Mouse (Mus musculus): ENCODE measurements around the gene Nr1d1. TPM values are rescaled to one million over a fixed set of nuclear protein-coding genes. Genes with fewer than 3 reads are reported as not detected.

Nr1d1 gene
- polyA plus RNA-seq, 1 experiment from 2014 or later = 6.4 TPM

DNA sequence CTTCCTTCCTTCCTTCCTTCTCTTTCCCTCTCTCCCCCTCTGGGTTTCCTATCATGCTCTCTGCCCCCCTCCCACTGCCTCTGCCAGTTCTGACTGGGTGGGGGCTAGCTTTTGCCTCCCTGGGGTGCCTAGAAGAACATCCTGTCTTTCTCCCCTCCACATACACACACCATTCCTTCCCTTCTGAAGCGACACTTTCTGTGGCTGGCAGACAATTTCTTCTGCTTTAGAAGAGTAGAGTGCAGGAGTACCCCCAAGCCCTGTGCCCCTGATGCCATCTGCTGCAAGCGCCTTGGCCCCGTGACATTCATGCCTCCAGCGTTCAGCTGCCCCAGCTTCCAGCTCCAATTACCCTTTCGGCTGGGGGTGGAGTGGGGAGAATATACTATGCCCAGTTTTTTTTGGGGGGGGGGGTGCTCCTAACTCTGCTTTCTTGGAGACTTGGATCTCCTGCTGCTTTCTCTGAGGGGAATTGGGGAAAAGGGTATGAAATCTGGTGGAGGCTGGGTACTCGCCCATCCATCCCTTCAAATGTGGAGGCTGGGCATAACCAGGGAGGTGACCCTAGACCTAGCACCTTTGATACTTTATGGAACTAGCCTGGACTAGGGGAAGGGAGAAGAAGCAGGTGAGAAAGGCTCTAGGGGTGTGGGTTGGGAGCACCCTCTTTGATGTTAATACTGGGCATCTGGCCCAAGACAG lies 27.2 kb downstream of the Nr1d1 start:
- H3K27me3 ChIP-seq (ENCODE audit: control insufficient read depth, insufficient read depth, low read length) = no peaks in the 10 kb centered on the region
- 33% methylated on average over 6 of the region's 6 CpGs for WGBS
- H3K9ac ChIP-seq (ENCODE audit: low read length) = peak overlapping the region; percentile 63; the same call in 1 of the 2 replicates
- H3K4me3 ChIP-seq (ENCODE audit: control insufficient read depth in 1 of 2, insufficient read depth in 1 of 2, low read depth in 1 of 2, low read length in 2 of 2) = no peak overlapping the region
- H3K27ac ChIP-seq (replicated peaks in 1 of 2; ENCODE audit: control insufficient read depth in 1 of 2, insufficient read depth in 1 of 2, low read depth in 2 of 2, low read length in 2 of 2) = peak overlapping the region; percentile 70 to 90
- peaks cover 83 to 98% of the 10 kb centered on the region in 2 experiments for H3K4me1 ChIP-seq (ENCODE audit: control insufficient read depth in 2 of 2, insufficient read depth in 2 of 2, low read length in 2 of 2)
- no peak for ATAC-seq (ENCODE audit: insufficient number of reproducible peaks, insufficient read depth, low FRiP score, low read depth)
- H3K9me3 ChIP-seq (ENCODE audit: control insufficient read depth, low read length) = no peaks in the 10 kb centered on the region
- H3K4me2 ChIP-seq (ENCODE audit: low read length) = peak overlapping the region; percentile 60
- peaks cover 7% of the 10 kb centered on the region for H3K36me3 ChIP-seq (ENCODE audit: control insufficient read depth, insufficient read depth, low read length)

DNA sequence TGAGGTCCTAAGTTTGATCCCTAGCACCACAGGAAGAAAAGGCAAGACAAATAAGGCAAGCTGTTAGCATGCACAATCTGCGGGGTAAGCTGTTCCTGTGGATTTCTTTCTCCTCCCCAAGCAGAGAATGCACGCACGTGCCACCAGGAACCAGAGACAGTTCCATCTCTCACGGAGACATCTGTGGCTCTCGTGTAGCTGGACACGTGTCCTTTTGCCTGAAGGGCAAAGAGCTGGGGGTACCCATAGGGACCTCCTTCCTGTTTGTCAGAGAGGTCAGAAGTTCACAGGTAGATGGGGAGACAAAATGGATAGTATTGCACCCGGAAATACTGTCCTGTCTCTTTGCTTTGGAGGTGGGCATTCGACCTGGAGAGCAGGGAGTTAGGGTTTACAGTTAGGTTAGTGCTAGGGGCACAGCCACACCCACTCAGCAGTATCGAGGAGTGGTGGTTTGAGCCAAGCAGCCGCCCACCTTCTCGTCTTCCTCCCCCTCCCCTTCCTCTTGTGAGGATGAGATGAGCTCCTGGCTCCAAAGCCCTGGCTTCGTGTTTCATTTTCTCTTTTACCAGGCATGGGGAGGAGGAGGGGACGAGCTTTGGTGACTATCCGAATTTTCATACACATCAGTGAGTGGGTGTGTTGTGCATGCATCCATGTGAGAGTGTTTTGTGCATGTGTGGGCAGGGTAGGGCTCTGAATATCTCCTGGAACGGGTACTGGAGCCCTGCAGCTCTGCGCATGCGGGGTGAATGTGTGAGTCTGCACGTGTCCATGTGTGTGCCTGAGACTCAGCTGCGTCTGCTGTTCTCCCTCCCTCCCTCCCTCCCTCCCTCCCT lies 28.1 kb downstream of the Nr1d1 start:
- peak; percentile 68 for ATAC-seq (ENCODE audit: insufficient number of reproducible peaks, insufficient read depth, low FRiP score, low read depth)
- 6% methylated on average over 19 of the region's 19 CpGs for WGBS

GRCm38 (mm10) chr11:98745932-98746853 lies 28.9 kb downstream of the Nr1d1 start:
- WGBS = 44% methylated on average over 12 of the region's 12 CpGs
- Histone ChIP-seq H3K9ac (ENCODE audit: low read length) (peak overlapping the region; percentile 65), H3K4me3 (ENCODE audit: control insufficient read depth in 1 of 2, insufficient read depth in 1 of 2, low read depth in 1 of 2, low read length in 2 of 2) (no peak overlapping the region), H3K9me3 (ENCODE audit: control insufficient read depth, low read length) (no peaks in the 10 kb centered on the region), H3K36me3 (ENCODE audit: control insufficient read depth, insufficient read depth, low read length) (0 out of 2 replicates have a peak, but pooled peaks cover 3% of the 10 kb centered on the region), H3K4me1 (ENCODE audit: control insufficient read depth in 2 of 2, insufficient read depth in 2 of 2, low read length in 2 of 2) (peaks cover 70 to 84% of the 10 kb centered on the region in 2 experiments), H3K4me2 (ENCODE audit: low read length) (peak overlapping the region; percentile 61), H3K27ac (replicated peaks in 1 of 2; ENCODE audit: control insufficient read depth in 1 of 2, insufficient read depth in 1 of 2, low read depth in 2 of 2, low read length in 2 of 2) (peak overlapping the region; percentile 56 to 84), H3K27me3 (ENCODE audit: control insufficient read depth, insufficient read depth, low read length) (no peaks in the 10 kb centered on the region)
- no peak for ATAC-seq (ENCODE audit: insufficient number of reproducible peaks, insufficient read depth, low FRiP score, low read depth)

More for the DNA sequence above, 28.1 kb downstream of the Nr1d1 start:
- H3K27me3 ChIP-seq (ENCODE audit: control insufficient read depth, insufficient read depth, low read length) = no peaks in the 10 kb centered on the region
- peak overlapping the region; percentile 56 to 84 for H3K27ac ChIP-seq (replicated peaks in 1 of 2; ENCODE audit: control insufficient read depth in 1 of 2, insufficient read depth in 1 of 2, low read depth in 2 of 2, low read length in 2 of 2)
- peak overlapping the region; percentile 61 for H3K4me2 ChIP-seq (ENCODE audit: low read length)
- H3K9me3 ChIP-seq (ENCODE audit: control insufficient read depth, low read length) = no peaks in the 10 kb centered on the region
- peaks cover 77 to 92% of the 10 kb centered on the region in 2 experiments for H3K4me1 ChIP-seq (ENCODE audit: control insufficient read depth in 2 of 2, insufficient read depth in 2 of 2, low read length in 2 of 2)
- peak overlapping the region; percentile 65 for H3K9ac ChIP-seq (ENCODE audit: low read length)
- H3K4me3 ChIP-seq (ENCODE audit: control insufficient read depth in 1 of 2, insufficient read depth in 1 of 2, low read depth in 1 of 2, low read length in 2 of 2) = peak overlapping the region in 1 of 2 experiments; percentile 16; a peak in 2 of 4 replicates
- 0 out of 2 replicates have a peak, but pooled peaks cover 3% of the 10 kb centered on the region for H3K36me3 ChIP-seq (ENCODE audit: control insufficient read depth, insufficient read depth, low read length)

- peak overlapping the region; percentile 28 to 98 for H3K27ac ChIP-seq (replicated peaks in 1 of 2; ENCODE audit: control insufficient read depth in 1 of 2, insufficient read depth in 1 of 2, low read depth in 2 of 2, low read length in 2 of 2)
- H3K27me3 ChIP-seq (ENCODE audit: control insufficient read depth, insufficient read depth, low read length) = no peaks in the 10 kb centered on the region
- H3K36me3 ChIP-seq (ENCODE audit: control insufficient read depth, insufficient read depth, low read length) = 0 out of 2 replicates have a peak, but pooled peaks cover 3% of the 10 kb centered on the region
- peak overlapping the region; percentile 73 for H3K4me2 ChIP-seq (ENCODE audit: low read length)
- no peak for ATAC-seq (ENCODE audit: insufficient number of reproducible peaks, insufficient read depth, low FRiP score, low read depth)
- peaks cover 60 to 78% of the 10 kb centered on the region in 2 experiments for H3K4me1 ChIP-seq (ENCODE audit: control insufficient read depth in 2 of 2, insufficient read depth in 2 of 2, low read length in 2 of 2)
- 32% methylated on average over 7 of the region's 7 CpGs for WGBS
- H3K4me3 ChIP-seq (ENCODE audit: control insufficient read depth in 1 of 2, insufficient read depth in 1 of 2, low read depth in 1 of 2, low read length in 2 of 2) = peak overlapping the region; percentile 23 to 93; a peak in 3 of 4 replicates
- no peaks in the 10 kb centered on the region for H3K9me3 ChIP-seq (ENCODE audit: control insufficient read depth, low read length)
- H3K9ac ChIP-seq (ENCODE audit: low read length) = peak overlapping the region; percentile 98
These were observed 30.6 kb downstream of the Nr1d1 start for GRCm38 (mm10) chr11:98744456-98745019.

DNA sequence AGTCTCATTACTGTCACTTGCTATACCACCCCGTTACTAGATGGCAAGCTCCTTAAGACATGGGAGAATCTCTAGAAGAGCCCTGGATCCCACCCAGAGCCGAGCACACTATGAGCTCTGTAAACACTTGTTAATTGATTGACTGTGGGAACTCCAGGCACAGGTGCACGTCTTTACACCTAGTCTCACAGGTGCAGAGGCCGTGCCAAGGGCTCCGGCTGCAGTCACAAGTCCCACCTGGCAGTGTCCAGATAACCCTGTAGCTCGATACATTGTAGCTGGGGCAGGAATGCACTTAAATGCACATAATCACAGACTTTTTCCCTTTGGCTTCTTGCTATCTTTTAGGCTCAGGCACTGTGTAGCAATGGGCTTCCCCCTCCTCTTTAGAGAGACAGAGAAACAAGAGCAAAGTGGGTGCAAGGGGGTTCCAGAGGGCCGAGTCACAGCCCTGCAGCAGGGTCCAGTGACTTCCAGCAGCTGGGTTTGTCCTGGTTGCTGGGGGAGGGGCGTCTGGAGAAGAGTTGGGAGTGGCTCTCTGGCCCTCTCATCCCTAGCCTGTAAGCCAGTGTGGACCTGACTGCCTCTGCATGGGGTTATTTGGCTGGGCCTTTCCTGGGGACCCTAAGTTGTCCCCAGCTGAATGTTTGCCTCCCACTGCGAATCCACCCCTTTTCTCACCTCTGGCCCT lies 31.3 kb downstream of the Nr1d1 start:
- 4% methylated on average over 9 of the region's 9 CpGs for WGBS
- Histone ChIP-seq H3K36me3 (ENCODE audit: control insufficient read depth, insufficient read depth, low read length) (0 out of 2 replicates have a peak, but pooled peaks cover 3% of the 10 kb centered on the region), H3K4me3 (ENCODE audit: control insufficient read depth in 1 of 2, insufficient read depth in 1 of 2, low read depth in 1 of 2, low read length in 2 of 2) (peak overlapping the region; percentile 23 to 93), H3K4me2 (ENCODE audit: low read length) (peak overlapping the region; percentile 73), H3K9me3 (ENCODE audit: control insufficient read depth, low read length) (no peaks in the 10 kb centered on the region), H3K4me1 (ENCODE audit: control insufficient read depth in 2 of 2, insufficient read depth in 2 of 2, low read length in 2 of 2) (peaks cover 54 to 76% of the 10 kb centered on the region in 2 experiments), H3K27ac (replicated peaks in 1 of 2; ENCODE audit: control insufficient read depth in 1 of 2, insufficient read depth in 1 of 2, low read depth in 2 of 2, low read length in 2 of 2) (peak overlapping the region; percentile 28 to 98), H3K27me3 (ENCODE audit: control insufficient read depth, insufficient read depth, low read length) (no peaks in the 10 kb centered on the region), H3K9ac (ENCODE audit: low read length) (peak overlapping the region; percentile 98)
- no peak for ATAC-seq (ENCODE audit: insufficient number of reproducible peaks, insufficient read depth, low FRiP score, low read depth)

DNA sequence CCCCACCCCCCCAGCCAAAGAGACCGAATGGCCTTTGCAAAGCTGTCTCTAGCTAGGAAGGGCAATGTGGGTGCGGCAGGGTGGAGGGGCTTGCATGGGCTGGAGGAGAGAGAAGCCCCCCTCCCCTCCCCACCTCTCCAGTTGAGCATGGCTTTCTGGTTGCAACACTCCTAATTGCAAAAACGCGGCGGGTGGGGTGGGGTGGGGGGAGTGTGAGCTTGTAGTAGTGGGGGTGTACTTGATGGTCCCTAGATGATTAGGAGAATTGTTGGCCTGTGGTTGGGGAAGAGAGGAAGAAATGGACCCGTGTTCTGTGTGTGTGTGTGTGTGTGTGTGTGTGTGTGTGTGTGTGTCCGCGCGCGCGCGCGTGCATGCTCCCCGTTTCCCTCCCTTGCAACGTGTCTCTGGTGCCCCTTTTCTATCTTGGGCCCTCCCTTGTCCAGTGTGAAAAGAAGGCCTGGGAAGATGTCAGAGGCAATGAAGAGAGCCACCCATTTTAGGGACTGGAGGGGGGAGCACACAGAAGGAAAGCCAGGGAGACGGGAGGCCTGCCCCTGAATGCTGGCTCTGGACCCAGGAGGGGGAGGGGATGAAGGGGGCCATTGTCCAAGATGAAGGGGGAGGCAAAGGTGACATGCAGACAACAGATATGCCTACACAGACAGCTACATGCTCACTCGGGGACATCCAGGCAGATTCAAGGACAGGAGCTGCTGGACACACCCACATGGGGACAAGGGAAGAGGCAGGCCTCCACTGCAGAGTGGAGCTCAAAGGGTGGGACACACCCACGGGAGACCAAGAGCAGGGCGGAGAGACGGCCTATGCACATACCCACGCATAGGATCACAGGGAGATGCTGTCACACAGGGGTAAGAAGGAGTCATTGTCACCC lies 32.5 kb downstream of the Nr1d1 start:
- under 1% methylated on average over 17 of the region's 21 CpGs for WGBS
- peaks cover 45 to 68% of the 10 kb centered on the region in 2 experiments for H3K4me1 ChIP-seq (ENCODE audit: control insufficient read depth in 2 of 2, insufficient read depth in 2 of 2, low read length in 2 of 2)

More for the DNA sequence above, 32.5 kb downstream of the Nr1d1 start:
- H3K36me3 ChIP-seq (ENCODE audit: control insufficient read depth, insufficient read depth, low read length) = 0 out of 2 replicates have a peak, but pooled peaks cover 3% of the 10 kb centered on the region
- H3K9ac ChIP-seq (ENCODE audit: low read length) = peak overlapping the region; percentile 98
- no peaks in the 10 kb centered on the region for H3K9me3 ChIP-seq (ENCODE audit: control insufficient read depth, low read length)
- H3K4me2 ChIP-seq (ENCODE audit: low read length) = peak overlapping the region; percentile 73
- peak overlapping the region; percentile 79 to 98 for H3K27ac ChIP-seq (replicated peaks in 1 of 2; ENCODE audit: control insufficient read depth in 1 of 2, insufficient read depth in 1 of 2, low read depth in 2 of 2, low read length in 2 of 2)
- no peak for ATAC-seq (ENCODE audit: insufficient number of reproducible peaks, insufficient read depth, low FRiP score, low read depth)
- H3K27me3 ChIP-seq (ENCODE audit: control insufficient read depth, insufficient read depth, low read length) = no peaks in the 10 kb centered on the region
- H3K4me3 ChIP-seq (ENCODE audit: control insufficient read depth in 1 of 2, insufficient read depth in 1 of 2, low read depth in 1 of 2, low read length in 2 of 2) = peak overlapping the region; percentile 76 to 93

Data from heart, embryonic 14.5 days (tissue).